Mouse (Mus musculus) hindbrain, embryonic 16.5 days (tissue): ENCODE results near the gene Acadl. TPM values are rescaled to one million over a fixed set of nuclear protein-coding genes. Genes with fewer than 3 reads are reported as not detected.

ENCODE experiments used
- ATAC-seq: fragments of 200-750 bp; cut with Nextera tagmentation; 2 replicates; pipeline ENCODE4 v1.8.0; 2017; ENCODE audit warnings: moderate TSS enrichment, moderate library complexity
- H3K27ac ChIP-seq: fragments of 300-500 bp; sonication (generic); 2 replicates; pipeline ENCODE4 v1.5.1; 2014; ENCODE audit warnings: low read depth, mild to moderate bottlenecking, control low read depth, low read length, moderate library complexity
- H3K27me3 ChIP-seq: fragments of 300-500 bp; sonication (generic); replicated peaks from 2 replicates; pipeline ENCODE4 v1.6.1; 2014; ENCODE audit warnings: low read length; ENCODE audit not compliant: control insufficient read depth, insufficient read depth
- H3K36me3 ChIP-seq: fragments of 300-500 bp; sonication (generic); 2 replicates; pipeline ENCODE4 v1.6.1; 2014; ENCODE audit warnings: mild to moderate bottlenecking, low read length, moderate library complexity, mixed read lengths; ENCODE audit not compliant: control insufficient read depth, insufficient read depth
- H3K4me1 ChIP-seq: fragments of 300-500 bp; sonication (generic); 2 replicates; pipeline ENCODE4 v1.6.1; 2014; ENCODE audit warnings: low read depth, low read length; ENCODE audit not compliant: control insufficient read depth, insufficient read depth
- H3K4me2 ChIP-seq: fragments of 300-500 bp; sonication (generic); 2 replicates; pipeline ENCODE4 v1.6.1; 2014; ENCODE audit warnings: mild to moderate bottlenecking, low read length, control low read depth, moderate library complexity
- H3K4me3 ChIP-seq: fragments of 300-500 bp; sonication (generic); 2 replicates; pipeline ENCODE4 v1.5.1; 2014; ENCODE audit warnings: mild to moderate bottlenecking, low read length, control low read depth, moderate library complexity
- H3K9ac ChIP-seq: fragments of 300-500 bp; sonication (generic); 2 replicates; pipeline ENCODE4 v1.6.1; 2014; ENCODE audit warnings: low read depth, mild to moderate bottlenecking, control low read depth, low read length, moderate library complexity
- H3K9me3 ChIP-seq: fragments of 300-500 bp; sonication (generic); 2 replicates; pipeline ENCODE4 v1.6.1; 2014; ENCODE audit warnings: mild to moderate bottlenecking, low read length, moderate library complexity; ENCODE audit not compliant: control insufficient read depth
- WGBS: fragments of 180-500 bp; shearing (Covaris S2); extraction: QIAGEN DNeasy Blood & Tissue Kit; methylation state at CpG from one replicate; pipeline ENCODE4 v1.1.7; 2014; 5-methylcytosine and 5-hydroxymethylcytosine counted together
- polyA plus RNA-seq: library from polyadenylated mRNA; unstranded; fragments of >200 nt; fragmentation: Nextera tagmentation; extraction: Ambion mirVana; gene quantifications from 2 replicates; pipeline ENCODE4 v1.2.1, GENCODE M21; 2015

Acadl gene
- polyA plus RNA-seq, 1 experiment from 2014 or later = 74.9 TPM

DNA sequence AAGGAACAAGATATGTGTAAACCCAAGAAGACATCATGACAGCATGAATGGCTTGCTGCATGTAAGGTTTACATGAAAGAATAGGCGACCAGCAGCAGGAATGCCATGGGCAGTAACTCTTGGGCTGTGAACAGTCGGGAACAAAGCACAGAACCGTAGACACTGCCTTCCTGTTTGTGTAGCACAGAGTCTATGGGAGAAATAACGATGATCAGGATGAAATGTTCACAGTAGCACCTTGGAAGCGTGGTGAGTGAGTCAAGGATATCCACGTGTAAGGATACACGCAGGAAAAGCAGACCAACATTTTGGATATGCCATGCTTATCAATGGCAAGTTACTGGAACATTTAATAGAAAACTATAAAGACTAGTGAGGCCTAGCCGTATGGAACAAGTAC, 48.3 kb downstream of the Acadl start:
- Histone ChIP-seq H3K36me3 (no peaks in the 10 kb centered on the region), H3K9me3 (no peaks in the 10 kb centered on the region), H3K4me2 (peak overlapping the region; percentile 22), H3K4me1 (peaks cover 14% of the 10 kb centered on the region), H3K4me3 (no peak overlapping the region), H3K27ac (no peak overlapping the region), H3K9ac (no peak overlapping the region), H3K27me3 (no peaks in the 10 kb centered on the region)
- WGBS = 54% methylated on average over 8 of the region's 8 CpGs
- no peak for ATAC-seq

DNA sequence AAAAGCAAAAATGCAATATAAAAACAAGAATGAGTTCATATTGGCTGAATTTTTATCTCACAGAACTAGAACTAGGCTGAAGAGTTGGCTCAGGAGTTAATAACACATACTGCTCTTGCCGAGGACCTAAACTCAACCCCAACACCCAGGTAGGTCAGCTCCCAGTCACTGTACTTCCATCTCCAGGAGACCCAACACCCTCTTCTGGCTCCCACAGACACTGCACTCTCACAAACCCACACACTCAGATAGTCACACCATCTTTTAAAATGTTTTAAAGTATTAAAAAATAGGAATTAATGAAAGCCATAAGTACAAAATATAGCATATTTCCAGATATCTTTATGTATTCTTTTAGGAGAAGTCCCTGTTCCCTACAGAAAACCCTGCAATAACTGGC, 49.9 kb downstream of the Acadl start:
- Histone ChIP-seq H3K36me3 (no peaks in the 10 kb centered on the region), H3K9me3 (no peaks in the 10 kb centered on the region), H3K4me2 (no peak overlapping the region), H3K27me3 (no peaks in the 10 kb centered on the region), H3K9ac (no peak overlapping the region), H3K27ac (no peak overlapping the region), H3K4me1 (peaks cover 14% of the 10 kb centered on the region), H3K4me3 (no peak overlapping the region)
- WGBS = 79% methylated on average over 1 of the region's 1 CpGs
- no peak for ATAC-seq

DNA sequence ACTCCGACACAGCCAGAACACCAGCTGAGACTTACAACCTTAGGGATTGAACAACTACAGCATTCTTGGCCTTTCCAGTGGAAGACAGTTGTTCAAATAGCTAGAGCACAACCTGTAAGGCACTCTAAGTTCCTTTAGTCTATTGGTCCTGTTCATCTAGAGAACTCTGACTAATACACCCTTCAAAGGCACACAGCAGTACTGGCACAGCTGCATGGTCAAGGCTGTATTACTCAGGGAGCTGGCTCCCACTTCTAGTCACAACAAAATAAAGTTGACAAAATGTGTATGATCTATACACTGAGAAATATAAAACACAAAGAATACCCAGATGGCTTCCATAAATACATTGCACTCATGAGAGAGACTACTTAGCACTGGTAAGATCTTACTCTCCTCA, 56.3 kb downstream of the Acadl start:
- Histone ChIP-seq H3K4me1 (no peaks in the 10 kb centered on the region), H3K27me3 (no peaks in the 10 kb centered on the region), H3K4me2 (no peak overlapping the region), H3K4me3 (no peak overlapping the region), H3K27ac (no peak overlapping the region), H3K36me3 (no peaks in the 10 kb centered on the region), H3K9ac (no peak overlapping the region), H3K9me3 (no peaks in the 10 kb centered on the region)
- 79% methylated on average over 1 of the region's 1 CpGs for WGBS
- no peak for ATAC-seq

- Histone ChIP-seq H3K27me3 (no peaks in the 10 kb centered on the region), H3K36me3 (0 out of 2 replicates have a peak, but pooled peaks cover 7% of the 10 kb centered on the region), H3K9me3 (no peaks in the 10 kb centered on the region), H3K4me3 (no peak overlapping the region), H3K4me1 (no peaks in the 10 kb centered on the region), H3K9ac (no peak overlapping the region), H3K4me2 (no peak overlapping the region), H3K27ac (no peak overlapping the region)
- no peak for ATAC-seq
- 82% methylated on average over 1 of the region's 1 CpGs for WGBS
Observed at GRCm38 (mm10) chr1:66805408-66805807, 57.7 kb downstream of the Acadl start.

- Histone ChIP-seq H3K4me3 (no peak overlapping the region), H3K9ac (no peak overlapping the region), H3K36me3 (peaks cover 9% of the 10 kb centered on the region; the same call in 1 of the 2 replicates), H3K4me1 (no peaks in the 10 kb centered on the region), H3K9me3 (no peaks in the 10 kb centered on the region), H3K27ac (no peak overlapping the region), H3K4me2 (no peak overlapping the region), H3K27me3 (no peaks in the 10 kb centered on the region)
- ATAC-seq = no peak
- 69% methylated on average over 5 of the region's 5 CpGs for WGBS
Observed at GRCm38 (mm10) chr1:66804710-66805109, 58.4 kb downstream of the Acadl start.

DNA sequence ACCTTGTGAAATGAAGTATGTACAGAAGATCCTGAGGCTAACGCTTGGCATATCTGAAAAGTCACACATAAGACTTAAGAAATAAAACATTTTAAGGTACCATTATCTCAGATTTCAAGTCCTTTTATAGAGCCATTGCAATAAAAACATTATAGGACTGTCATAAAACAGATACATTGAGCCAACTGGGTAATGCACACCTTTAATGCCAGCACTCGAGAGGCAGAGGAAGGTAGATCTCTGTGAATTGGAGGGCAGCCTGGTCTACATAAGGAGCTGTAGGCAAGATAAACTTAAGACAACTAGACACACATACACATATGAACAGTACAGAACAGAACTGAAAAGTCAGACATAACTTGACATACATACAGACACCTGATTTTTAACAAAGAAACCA, 65.1 kb downstream of the Acadl start:
- ATAC-seq = no peak
- Histone ChIP-seq H3K9ac (no peak overlapping the region), H3K4me1 (no peaks in the 10 kb centered on the region), H3K36me3 (peaks cover 9% of the 10 kb centered on the region; the same call in 1 of the 2 replicates), H3K27me3 (no peaks in the 10 kb centered on the region), H3K9me3 (no peaks in the 10 kb centered on the region), H3K4me2 (no peak overlapping the region), H3K4me3 (no peak overlapping the region), H3K27ac (no peak overlapping the region)
- WGBS = 93% methylated on average over 2 of the region's 2 CpGs

DNA sequence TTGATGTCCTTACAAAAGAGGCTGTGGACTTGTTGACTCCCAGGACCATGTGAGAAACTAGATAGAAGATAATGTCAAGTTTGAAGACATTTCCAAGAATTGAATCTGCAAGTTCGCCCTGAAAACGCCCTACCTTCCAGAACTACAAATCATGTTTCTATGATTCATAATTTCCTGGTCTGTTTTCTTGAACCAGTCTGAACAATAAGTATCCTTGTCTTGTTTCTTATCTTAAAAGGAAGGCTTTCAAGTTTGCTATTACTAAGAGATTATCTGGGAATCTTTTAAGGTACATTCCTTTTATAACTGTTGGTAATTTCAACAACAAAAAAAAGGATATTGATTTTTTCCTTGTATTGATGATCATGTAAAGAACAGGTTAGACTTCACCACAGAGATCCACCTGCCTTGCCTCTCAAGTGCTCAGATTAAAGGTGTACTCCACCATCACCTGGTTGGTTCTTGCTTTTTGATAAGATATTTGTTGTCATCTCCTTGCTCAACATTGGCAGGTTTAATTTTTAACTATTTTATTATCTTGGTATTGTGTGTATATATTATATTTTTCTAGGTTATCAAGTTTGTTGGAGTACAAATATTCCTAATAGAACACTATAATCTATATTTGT, 70.1 kb downstream of the Acadl start:
- ATAC-seq = no peak
- Histone ChIP-seq H3K4me2 (no peak overlapping the region), H3K27me3 (no peaks in the 10 kb centered on the region), H3K4me3 (no peak overlapping the region), H3K4me1 (no peaks in the 10 kb centered on the region), H3K36me3 (no peaks in the 10 kb centered on the region), H3K9ac (no peak overlapping the region), H3K9me3 (no peaks in the 10 kb centered on the region), H3K27ac (no peak overlapping the region)
- WGBS = 93% methylated on average over 2 of the region's 2 CpGs

- Histone ChIP-seq H3K27me3 (no peaks in the 10 kb centered on the region), H3K4me1 (no peaks in the 10 kb centered on the region), H3K27ac (no peak overlapping the region), H3K9ac (no peak overlapping the region), H3K36me3 (no peaks in the 10 kb centered on the region), H3K4me3 (no peak overlapping the region), H3K4me2 (no peak overlapping the region), H3K9me3 (no peaks in the 10 kb centered on the region)
- ATAC-seq = no peak
- WGBS = 64% methylated on average over 2 of the region's 2 CpGs
Observed at GRCm38 (mm10) chr1:66782296-66782695, 80.8 kb downstream of the Acadl start.

DNA sequence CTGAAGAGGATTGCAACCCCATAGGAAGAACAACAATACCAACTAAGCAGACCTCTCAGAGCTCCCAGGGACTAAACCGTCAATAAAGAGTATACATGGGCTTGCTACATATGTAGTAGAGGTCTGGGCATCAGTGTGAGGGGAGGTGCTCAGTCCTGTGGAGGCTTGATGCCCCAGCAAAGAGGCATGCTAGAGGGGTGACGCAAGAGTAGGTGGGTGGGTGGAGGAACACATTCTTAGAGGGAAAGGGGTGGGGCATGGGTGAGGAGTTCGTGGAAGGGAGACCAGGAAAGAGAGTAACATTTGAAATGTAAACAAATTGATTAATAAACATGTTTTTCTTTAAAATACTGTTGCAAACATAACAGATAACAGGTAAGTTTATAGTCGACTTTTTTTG, 82.0 kb downstream of the Acadl start:
- no peak overlapping the region for H3K27ac ChIP-seq
- no peaks in the 10 kb centered on the region for H3K4me1 ChIP-seq
- H3K4me2 ChIP-seq = no peak overlapping the region
- WGBS = 88% methylated on average over 4 of the region's 4 CpGs
- no peak overlapping the region for H3K4me3 ChIP-seq
- no peaks in the 10 kb centered on the region for H3K36me3 ChIP-seq
- no peak for ATAC-seq
- H3K9ac ChIP-seq = no peak overlapping the region
- H3K9me3 ChIP-seq = no peaks in the 10 kb centered on the region
- no peaks in the 10 kb centered on the region for H3K27me3 ChIP-seq
